Mouse (Mus musculus): Measurements from ENCODE around the gene Klhdc10.
"Not testable (repeated sequence)": the region's sequence is repeated elsewhere in the genome, so short reads cannot be mapped to it uniquely, and the experiment has no call there.

The Klhdc10 gene

GRCm38 (mm10) chr6:30401308-30402015 lies at the start of gene Klhdc10:
Gene Klhdc10 (plus strand): TSS chr6:30401868.
- peak; percentile 99 for DNase-seq (ENCODE audit: low spot score)

GRCm38 (mm10) chr6:30352762-30353161 lies 48.9 kb upstream of the Klhdc10 start:
- no peak for DNase-seq (ENCODE audit: low spot score)

- DNase-seq (ENCODE audit: low spot score): no peak
Observed at GRCm38 (mm10) chr6:30353661-30354060, 48.0 kb upstream of the Klhdc10 start.

- no peak for DNase-seq (ENCODE audit: low spot score)
Observed at GRCm38 (mm10) chr6:30354760-30355159, 46.9 kb upstream of the Klhdc10 start.

DNA sequence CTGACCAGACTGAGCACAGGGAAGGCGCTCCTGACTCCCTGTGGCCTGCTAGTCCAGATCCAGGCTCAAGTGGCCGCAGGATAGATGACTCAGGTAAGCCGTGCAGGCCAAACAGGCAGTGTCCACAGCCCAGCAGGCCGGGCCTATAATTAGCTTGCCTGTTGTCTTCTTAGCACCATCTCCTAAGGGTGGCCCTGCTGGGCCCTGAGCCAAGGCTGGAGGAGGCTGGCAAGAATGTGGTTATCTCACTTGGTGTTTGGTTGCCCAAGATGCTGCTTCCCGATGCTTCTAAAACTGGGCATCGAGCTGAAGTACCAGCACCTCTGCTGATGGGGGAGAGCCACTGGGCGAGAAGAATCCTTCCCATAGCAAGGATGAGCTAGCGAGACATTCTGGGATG lies 46.0 kb upstream of the Klhdc10 start:
- DNase-seq (ENCODE audit: low spot score): no peak

GRCm38 (mm10) chr6:30356161-30356560 lies 45.5 kb upstream of the Klhdc10 start:
- no peak for DNase-seq (ENCODE audit: low spot score)

- no peak for DNase-seq (ENCODE audit: low spot score)
Observed at GRCm38 (mm10) chr6:30356680-30357079, 45.0 kb upstream of the Klhdc10 start.

- peak; percentile 68 for DNase-seq (ENCODE audit: low spot score)
Observed at GRCm38 (mm10) chr6:30357561-30358177, 44.0 kb upstream of the Klhdc10 start.

GRCm38 (mm10) chr6:30359762-30360509 lies 41.7 kb upstream of the Klhdc10 start:
- DNase-seq (ENCODE audit: low spot score): no peak

GRCm38 (mm10) chr6:30363808-30364207 lies 37.9 kb upstream of the Klhdc10 start:
- DNase-seq (ENCODE audit: low spot score): no peak

GRCm38 (mm10) chr6:30369291-30369690 lies 32.4 kb upstream of the Klhdc10 start:
- no peak for DNase-seq (ENCODE audit: low spot score)

DNA sequence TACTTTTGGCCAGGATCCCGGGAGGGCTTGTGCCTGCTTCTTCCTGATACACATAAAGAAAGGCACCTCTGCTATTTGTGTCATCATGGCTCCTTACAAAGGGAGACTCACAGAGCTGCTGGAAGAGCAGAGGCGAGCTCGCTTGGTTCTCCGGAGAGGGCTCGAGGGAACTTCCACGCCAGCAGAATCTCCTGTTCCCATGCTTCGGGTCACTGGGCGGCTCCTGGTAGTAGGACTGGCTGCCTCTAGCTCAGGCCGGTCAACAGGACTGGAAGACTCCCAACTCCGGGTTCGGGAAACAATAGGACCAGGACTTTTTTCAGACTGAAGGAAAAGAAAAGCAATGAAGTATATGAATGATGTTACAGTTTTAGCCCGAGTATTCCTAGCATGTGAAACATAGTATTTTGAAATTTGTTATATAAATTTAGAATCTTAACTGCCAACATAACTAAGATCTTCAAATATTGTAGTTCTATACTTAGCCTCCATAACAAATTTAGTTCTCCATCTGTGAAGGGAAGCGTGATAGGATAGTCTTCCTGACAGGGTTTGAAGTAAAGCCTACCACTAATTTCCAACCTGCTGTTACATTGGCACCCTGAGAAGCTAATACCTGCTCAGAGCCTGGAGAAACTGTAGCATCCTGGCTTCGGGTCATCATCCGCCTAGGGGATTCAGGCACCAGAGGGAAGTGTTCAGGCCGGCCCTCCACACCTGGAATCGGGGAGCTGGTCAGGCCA lies 28.9 kb upstream of the Klhdc10 start:
- DNase-seq (ENCODE audit: low spot score): no peak

DNA sequence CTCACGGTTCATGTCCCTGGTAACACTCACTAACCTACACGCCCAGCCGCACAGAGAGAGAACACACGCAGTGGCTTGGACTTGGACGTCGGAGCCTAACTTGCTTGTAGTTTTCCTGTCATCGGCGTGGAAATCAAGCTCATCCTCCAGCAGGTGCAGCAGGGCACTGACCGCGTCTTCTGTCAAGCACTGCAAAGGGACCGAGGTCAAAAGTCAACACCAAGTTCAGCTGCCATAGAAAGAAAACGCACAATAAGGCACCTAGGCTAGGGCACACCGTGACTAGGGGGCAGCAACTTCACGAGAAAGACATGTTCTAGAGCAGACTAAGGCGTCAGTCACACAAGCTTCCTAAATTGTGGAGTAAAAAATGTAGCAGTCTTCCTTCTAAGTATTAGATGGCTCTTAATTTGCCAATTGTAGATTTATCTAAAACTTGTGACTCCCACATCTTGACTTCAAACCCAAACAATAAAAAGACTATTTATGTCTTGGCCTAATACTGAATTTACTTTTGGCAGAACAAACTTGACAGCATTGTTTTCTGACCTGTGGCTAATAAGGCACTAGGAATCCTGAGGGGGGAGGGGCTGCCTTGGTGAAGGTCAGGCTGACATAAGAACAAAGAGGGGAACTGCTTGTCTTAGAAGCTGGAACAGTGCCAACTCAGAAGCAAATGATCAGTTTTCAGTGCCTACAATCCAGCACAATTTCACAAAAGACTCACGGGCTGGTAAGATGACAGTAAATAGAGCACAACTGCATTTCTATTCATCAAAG lies 26.7 kb upstream of the Klhdc10 start:
- DNase-seq (ENCODE audit: low spot score): no peak

GRCm38 (mm10) chr6:30375791-30376190 lies 25.9 kb upstream of the Klhdc10 start:
- no peak for DNase-seq (ENCODE audit: low spot score)

GRCm38 (mm10) chr6:30381116-30381515 lies 20.6 kb upstream of the Klhdc10 start:
- no peak for DNase-seq (ENCODE audit: low spot score)

- not testable (repeated sequence) for DNase-seq (ENCODE audit: low spot score)
Observed at GRCm38 (mm10) chr6:30390271-30390670, 11.4 kb upstream of the Klhdc10 start.

GRCm38 (mm10) chr6:30390714-30391697 lies 10.7 kb upstream of the Klhdc10 start, which contains the start of gene Zc3hc1:
Gene Zc3hc1 (minus strand): TSS chr6:30391028.
- peak; percentile 48 for DNase-seq (ENCODE audit: low spot score)

- DNase-seq (ENCODE audit: low spot score): no peak
Observed at GRCm38 (mm10) chr6:30391996-30392395, 9.7 kb upstream of the Klhdc10 start.

GRCm38 (mm10) chr6:30400146-30400545 lies 1.5 kb upstream of the Klhdc10 start:
- no peak for DNase-seq (ENCODE audit: low spot score)

- DNase-seq (ENCODE audit: low spot score): no peak
Observed at GRCm38 (mm10) chr6:30400716-30401115, 952 bp upstream of the Klhdc10 start.
